Mouse (Mus musculus) spleen, adult 18-20 months (tissue): ENCODE results near the gene Acacb.

ENCODE experiments used
- DNase-seq, 2 experiments: peaks; one replicate each; pipeline ENCODE4 v3.0.0; 2022; ENCODE audit warnings: mixed read lengths in 2 of 2

Gene Acacb

DNA sequence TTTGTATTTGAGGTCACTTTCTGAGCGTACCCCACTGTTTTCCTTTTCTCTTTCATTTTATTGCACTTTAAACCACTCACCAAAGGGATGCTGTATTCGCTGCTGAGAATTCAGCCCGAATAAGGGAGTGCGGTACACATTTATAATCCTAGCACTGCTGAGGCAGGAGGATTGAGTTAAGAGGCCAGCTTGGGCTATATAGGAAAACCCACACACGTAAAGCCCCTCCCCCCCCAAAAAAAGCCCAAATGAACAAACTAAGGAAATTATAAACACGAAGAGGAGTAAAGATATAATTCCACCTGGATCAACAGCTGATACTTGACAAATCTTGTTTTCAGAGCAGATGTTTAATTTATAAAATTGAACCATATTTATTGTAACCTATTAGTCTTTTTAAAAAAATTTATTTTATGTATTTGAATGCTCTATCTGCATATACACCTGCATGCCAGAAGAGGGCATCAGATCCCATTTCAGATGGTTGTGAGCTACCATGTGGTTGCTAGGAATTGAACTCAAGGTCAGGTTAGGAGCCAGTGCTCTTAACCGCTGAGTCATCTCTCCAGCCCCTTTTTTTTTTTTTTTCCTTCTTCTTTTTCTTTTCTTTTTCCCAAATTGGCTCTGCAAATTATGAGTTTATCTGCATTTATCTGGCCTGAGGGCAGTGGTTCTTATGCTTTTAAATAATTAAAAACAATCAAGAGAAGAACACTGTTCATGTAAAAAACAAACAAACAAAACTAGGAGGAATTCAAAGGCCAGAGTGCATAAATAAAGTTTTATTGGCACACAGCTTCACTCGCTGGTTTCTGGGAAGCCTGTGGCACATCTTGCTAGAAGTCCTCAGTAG, 30.4 kb downstream of the Acacb start:
- no peak for DNase-seq

- DNase-seq: no peak
Measured at GRCm38 (mm10) chr5:114177966-114178719, 31.8 kb downstream of the Acacb start.

DNA sequence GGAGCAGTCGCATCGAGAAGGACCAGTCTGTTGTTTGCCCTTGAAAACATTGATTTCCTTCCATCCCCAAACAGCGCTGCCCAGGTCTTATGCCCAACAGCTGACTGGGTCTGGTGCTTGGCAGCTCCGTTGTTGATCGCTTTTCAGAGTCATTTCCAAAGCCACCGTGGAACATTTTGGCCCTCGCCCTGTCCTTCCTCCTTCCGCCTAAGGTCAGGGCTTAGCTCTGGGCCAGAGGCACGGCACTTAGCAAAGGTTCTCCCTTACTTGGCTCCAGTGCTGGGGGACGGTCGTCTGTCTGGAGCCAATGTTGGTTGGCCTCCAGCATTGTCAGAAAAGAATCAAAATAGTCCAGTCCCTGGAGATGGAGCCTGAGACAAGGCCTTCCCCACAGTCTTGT, 33.2 kb downstream of the Acacb start:
- no peak for DNase-seq

DNA sequence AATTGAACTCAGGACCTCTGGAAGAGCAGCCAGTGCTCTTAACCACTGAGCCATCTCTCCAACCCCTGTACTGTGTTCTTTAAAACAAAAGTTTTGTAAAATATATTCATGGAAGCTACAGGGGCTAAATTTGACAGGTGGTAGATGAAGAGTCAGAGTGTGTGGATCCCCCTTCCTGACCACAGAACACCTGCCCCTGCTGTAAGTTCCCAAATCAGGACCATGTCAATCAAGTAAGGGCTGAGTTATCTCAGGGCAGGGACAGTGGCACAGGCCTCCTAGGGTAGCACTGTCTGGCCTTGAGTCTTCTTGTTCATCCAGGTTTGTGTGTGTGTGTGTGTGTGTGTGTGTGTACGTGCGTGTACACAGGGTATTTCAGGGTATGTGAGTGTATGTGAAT, 37.2 kb downstream of the Acacb start:
- DNase-seq: no peak

DNA sequence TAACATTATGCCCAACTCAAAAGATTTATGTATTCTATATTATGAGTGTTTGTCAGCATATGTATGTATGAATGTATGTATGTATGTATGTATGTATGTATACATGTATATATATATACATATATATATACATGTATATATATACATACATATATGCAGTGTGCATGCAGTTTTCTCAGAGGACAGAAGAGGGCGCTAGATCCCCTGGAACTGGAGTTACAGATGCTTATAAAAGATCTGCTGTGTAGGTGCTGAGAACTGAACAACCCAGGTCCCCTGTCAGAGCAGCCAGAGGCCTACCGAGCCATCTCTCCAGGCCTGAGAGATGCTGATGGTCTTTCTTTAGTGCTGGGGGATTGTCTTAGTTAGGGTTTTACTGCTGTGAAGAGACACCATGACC, 40.8 kb downstream of the Acacb start:
- no peak for DNase-seq

DNA sequence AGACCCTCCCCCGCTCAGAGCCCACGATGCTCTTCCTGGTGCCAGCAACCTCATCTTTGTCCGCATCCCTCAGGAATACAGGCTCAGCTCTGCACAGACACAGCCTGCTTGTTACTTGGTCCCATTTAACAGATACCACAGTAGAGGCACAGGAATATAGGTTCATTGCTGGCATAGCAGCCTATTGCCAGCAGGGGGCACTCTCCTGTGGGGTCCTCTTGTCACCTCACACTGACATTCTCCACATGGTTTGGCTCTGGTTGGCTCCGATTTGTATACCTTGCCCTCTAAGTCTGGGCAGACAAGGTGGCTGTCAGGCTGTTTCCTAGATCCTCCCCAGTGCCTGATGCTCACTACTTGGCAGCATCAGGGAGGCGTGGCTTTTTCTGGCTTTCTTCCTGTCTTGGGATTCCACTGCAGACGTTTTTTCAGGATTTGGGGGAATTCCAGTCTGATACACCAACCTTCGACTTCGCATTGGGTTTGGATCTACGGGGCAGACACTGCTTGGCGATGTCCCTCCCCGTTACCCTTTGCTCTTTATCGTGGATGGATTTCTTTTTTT, 42.6 kb downstream of the Acacb start:
- no peak for DNase-seq

DNA sequence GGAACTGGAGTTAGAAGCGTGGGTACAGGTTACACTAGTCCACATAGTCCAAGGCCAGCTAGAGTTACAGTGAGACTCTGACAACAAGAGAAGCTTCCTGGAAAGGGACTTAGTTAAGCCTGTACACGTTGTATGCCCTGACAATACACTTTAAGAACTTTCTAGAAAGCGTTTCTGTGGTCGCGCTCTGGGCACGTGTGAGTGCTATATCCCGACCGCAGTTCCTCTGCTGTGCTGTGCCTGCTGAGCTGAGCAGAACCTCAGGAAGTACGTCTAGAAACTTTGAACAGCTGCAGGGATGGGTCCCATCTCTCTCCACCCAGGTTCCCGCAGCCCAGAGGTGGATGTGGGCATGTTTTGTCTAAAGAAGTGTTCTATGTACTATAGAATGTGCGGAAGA, 47.8 kb downstream of the Acacb start:
- DNase-seq: no peak

DNA sequence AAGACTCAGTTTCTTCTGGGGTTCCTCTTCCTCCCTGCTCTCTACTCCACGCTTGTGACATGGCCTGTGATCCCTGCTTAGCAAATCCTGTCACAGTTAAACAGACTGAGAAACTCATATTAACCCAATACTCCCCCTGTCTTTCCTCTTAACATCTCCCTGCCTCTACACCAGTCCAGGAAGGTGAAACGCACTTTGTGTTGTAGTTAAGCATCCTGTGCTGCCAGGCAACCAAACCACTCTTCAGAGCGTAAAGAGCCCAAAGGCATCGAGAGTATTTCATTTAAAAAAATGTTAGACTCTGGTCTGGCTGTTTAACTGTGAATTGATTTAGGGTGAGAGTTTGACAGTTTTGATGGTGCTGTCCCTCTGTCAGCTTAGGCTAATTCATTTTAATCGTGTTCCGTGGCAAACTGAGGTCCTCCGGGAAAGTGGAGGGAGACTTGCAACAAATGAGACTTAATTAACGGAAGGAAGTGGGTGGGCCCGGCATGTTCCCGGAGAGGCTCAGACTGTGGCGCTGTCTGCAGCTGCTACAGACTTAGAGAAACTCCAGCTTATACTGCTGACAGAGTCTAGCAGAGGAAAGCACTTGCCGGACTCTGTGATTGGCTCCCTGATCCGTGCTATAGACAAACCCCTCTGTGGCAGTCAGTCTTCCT, 52.9 kb downstream of the Acacb start:
- DNase-seq: peak; percentile 17 to 32

GRCm38 (mm10) chr5:114206158-114206557, 59.8 kb downstream of the Acacb start:
- no peak for DNase-seq

DNA sequence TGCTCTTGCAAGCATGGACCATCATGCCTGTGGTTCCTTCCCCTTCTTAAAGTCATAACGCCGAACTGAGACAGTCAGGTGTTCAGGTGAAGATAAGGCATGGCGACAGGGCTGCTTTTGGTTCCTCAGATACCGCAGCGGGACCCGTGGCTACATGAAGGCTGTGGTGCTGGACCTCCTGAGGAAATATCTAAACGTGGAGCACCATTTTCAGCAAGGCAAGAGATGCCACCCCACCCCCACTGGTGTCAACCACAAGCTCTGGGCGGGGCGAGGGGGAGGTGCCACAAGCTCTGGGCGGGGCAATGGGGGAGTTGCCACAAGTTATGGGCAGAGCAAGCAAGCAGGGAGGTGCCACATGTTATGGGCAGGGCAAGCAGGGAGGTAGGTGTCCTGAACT, 66.8 kb downstream of the Acacb start:
- DNase-seq: peak; percentile 27 to 30

- no peak for DNase-seq
Measured at GRCm38 (mm10) chr5:114218771-114219170, 72.4 kb downstream of the Acacb start.

DNA sequence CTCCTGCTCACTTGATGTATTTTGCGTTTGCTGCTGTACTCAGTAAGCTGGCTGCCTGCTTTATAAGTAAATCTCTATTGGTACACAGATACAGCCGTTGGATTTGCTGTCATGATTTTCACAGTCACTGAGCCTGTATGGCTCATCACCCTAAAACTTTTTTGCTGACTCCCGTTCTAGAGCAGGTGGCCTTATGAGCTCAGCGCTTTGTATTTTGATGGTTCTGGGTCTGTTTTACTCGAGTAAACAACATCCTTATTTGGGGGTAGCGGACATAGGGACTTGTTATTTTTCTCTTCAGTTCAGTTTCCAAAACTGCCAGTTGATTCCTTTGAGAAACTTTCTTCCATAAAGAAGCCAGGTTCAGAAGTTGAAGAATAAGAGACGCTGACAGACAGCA, 79.7 kb downstream of the Acacb start:
- no peak for DNase-seq

DNA sequence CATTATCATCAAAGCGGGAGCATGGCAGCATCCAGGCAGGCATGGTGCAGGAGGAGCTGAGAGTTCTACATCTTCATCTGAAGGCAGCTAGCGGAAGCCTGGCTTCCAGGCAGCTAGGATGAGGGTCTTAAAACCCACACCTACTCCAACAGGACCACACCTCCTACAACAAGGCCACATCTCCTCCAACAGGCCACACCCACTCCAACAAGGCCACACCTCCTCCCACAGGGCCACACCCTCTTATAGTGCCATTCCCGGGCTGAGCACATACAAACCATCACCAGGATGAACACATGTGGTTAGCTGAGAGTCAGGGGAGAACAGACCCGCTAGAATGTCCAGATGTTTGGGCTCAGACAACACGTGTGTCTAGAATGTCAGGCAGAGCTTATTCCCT, 82.6 kb downstream of the Acacb start:
- DNase-seq: no peak

GRCm38 (mm10) chr5:114238924-114239323, 92.6 kb downstream of the Acacb start:
- no peak for DNase-seq

DNA sequence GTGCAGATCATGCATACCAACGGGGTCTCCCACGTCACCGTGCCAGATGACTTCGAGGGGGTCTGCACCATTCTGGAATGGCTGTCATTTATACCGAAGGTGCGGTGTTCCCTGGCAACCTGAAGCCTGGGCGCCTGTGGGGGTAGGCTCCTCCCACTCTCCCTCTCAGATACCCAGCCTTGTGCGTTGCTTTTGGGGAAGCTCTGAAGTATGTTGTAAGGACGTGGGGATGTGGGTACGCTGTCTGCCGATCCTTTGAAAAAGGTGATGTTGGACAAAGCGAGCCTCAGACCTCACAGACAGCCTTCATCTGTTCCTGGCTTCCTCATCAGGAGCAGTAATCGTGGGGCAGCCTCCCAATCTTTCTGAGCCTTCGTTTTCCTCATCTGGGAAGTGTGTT, 93.4 kb downstream of the Acacb start:
- DNase-seq: no peak

GRCm38 (mm10) chr5:114246465-114246864, 100.1 kb downstream of the Acacb start:
- DNase-seq: no peak

DNA sequence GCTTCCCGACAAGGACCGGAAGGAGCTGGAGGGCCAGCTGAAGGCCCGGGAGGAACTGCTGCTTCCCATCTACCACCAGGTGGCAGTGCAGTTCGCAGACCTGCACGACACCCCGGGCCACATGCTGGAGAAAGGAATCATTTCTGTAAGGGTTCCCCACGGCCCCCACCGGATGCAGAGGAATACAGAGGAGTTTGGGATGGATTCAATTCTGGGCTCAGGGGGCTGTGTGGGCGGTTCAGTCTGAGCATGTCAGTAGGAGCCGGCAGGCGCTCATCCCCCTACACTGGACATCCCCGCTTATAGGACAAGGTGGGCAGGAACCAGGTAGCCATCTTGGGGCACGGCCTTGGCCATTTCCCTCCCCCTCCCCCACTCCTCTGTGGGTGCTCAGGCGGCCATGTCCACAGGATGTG, 101.8 kb downstream of the Acacb start:
- peak in 1 of 2 experiments; percentile 49 for DNase-seq

GRCm38 (mm10) chr5:114259495-114259894, 113.2 kb downstream of the Acacb start:
- no peak for DNase-seq

DNA sequence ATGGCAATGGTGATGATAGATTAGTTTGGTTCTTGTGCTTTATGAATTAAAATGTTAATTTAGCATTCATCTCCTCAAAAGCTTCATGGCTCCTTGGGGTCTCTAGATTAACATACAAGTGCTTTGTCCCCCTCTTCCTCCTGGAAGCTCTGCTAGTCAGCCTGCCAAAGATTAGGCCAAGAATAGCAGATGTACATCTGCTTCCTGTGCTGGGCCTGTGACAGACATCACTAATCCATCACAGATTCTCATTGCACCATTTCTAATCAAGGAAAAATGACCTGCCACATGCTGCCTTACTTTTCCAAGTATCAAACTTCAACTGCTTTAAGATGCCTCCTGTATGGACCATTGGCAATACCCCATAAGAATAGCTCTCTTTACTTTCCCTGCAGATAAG, 115.2 kb downstream of the Acacb start:
- DNase-seq: no peak

- DNase-seq: no peak
Measured at GRCm38 (mm10) chr5:114264030-114264459, 117.7 kb downstream of the Acacb start.

DNA sequence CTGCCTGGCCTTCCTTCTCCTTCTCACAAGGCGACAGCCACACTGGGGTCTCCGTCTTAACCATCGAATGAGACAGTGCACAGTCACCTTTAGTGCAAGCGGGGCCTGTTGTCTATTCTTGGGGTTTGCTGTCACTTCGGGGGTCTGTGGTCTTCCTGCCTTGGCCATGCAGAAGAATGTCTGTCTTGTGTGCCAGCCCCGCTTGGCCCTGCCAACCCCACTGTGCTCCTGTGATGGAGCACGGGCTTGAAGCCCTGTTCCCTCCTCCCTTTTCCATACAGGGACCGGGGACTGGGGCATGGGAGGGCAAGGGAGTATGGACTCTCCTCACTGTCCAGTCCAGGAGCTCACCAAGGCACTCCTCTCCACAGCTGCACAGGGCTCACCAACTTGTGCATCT, 118.5 kb downstream of the Acacb start:
- no peak for DNase-seq

GRCm38 (mm10) chr5:114268646-114269045, 122.3 kb downstream of the Acacb start:
- DNase-seq: no peak

DNA sequence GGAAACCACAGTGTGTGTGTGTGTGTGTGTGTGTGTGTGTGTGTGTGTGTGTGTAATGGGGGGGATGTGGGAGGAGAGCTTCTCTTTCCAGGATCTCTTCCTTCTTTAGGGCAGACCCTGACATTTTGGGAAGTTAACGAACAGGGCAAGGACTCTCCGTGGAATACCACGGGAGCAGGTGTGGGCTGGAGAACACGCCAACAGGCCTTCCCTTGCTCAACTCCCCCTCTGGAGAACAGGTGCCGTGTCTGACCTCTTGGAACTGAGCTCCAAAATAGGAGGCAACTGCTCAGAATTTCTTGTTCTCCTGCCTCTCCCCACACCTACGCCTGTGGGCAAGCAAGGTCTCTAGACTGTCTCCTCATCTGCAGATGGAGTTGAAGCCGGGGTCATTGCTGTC, 123.2 kb downstream of the Acacb start:
- no peak for DNase-seq
